Mouse (Mus musculus): ENCODE data around the gene Josd1. TPM values are rescaled to one million over a fixed set of nuclear protein-coding genes. Genes with fewer than 3 reads are reported as not detected.

Josd1 gene
- 18.8 and 19.0 TPM in 2 replicates for polyA plus RNA-seq (2015; fragmentation: Nextera tagmentation; extraction: Ambion mirVana)

DNA sequence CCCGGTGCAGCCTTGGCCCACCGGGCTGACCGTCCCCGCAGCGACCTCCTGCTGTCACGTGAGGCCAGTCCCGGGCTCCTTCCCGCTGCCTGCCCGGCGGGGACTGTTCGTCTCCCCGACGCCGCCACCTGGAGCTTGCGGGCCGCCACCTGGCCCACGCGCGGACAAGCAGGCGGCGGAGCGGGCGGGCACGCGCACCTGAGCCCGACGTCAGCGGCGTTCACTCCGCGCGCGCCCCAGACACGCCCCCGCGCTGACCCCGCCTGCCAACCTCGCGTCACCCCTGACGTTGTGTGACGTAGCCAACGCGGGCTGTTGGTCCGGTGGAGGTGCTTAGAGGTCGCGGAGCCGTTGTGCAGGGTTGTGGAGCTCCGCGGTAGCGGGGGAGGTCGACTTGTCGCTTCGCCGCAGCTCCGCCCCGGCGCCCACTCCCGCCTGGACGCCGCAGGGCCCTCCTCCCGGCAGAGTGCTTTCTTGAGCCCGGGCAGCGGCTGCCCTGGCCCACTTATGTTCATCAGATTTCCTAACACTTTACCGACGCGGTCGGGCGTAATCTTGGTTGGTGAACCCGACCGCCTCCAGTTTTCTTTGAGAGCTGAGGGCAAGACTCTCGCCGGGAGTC, at the start of gene Josd1:
Josd1 (minus strand) TSS at position 274 of the 622 bp plus-strand sequence.
- H3K9ac ChIP-seq (ENCODE audit: low read depth, low read length), result peak within 1 kb of the TSS; percentile 92
- no peaks in the 10 kb centered on the region for H3K36me3 ChIP-seq (ENCODE audit: insufficient read depth, low read length)
- H3K9me3 ChIP-seq (replicated peaks; ENCODE audit: low read length), result no peaks in the 10 kb centered on the region
- under 1% methylated on average over 72 of the region's 72 CpGs for WGBS
- no peaks in the 10 kb centered on the region for H3K27me3 ChIP-seq (ENCODE audit: insufficient read depth, low read length)
- peaks cover 48% of the 10 kb centered on the region for H3K4me1 ChIP-seq (replicated peaks; ENCODE audit: insufficient read depth, low read length)
- peak within 1 kb of the TSS; percentile 89 for H3K27ac ChIP-seq
- peak within 1 kb of the TSS; percentile 88 for H3K4me3 ChIP-seq (replicated peaks; ENCODE audit: low read depth, low read length)
- TF ChIP-seq CTCF (IDR thresholded peaks at IDR 0.05; ENCODE audit: low read depth), result no peak
- peak; percentile 71 for ATAC-seq (replicated peaks; ENCODE audit: low FRiP score, low read depth)
- peak; percentile 95 for DNase-seq (ENCODE audit: low spot score)
- H3K4me2 ChIP-seq (ENCODE audit: low read length), result peak within 1 kb of the TSS; percentile 78

DNA sequence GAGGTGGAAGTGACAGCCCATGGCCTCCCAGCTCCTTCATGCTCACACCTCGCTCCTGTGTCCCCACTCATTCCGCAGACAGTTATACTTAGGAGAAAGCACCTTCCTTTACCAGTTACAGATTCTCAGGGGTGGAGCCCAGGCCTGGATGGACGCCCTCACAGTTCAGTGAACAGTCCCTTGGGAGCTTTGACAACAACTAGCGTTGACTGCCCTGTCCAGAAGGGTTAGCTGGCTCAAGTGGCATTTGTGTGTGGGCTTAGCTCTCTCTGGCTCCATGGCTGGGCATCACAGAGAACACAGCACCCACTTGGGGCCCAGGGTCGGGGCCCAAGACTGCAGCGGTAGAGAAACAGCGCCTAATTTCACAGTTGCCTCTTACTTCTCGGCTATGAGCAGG, 46.6 kb upstream of the Josd1 start:
- DNase-seq (ENCODE audit: low spot score), result no peak
- H3K36me3 ChIP-seq (ENCODE audit: insufficient read depth, low read length), result peaks cover 69% of the 10 kb centered on the region
- H3K27ac ChIP-seq, result no peak overlapping the region
- H3K4me1 ChIP-seq (replicated peaks; ENCODE audit: insufficient read depth, low read length), result no peaks in the 10 kb centered on the region; the same call in 1 of the 2 replicates
- H3K9me3 ChIP-seq (replicated peaks; ENCODE audit: low read length), result no peaks in the 10 kb centered on the region
- H3K4me2 ChIP-seq (ENCODE audit: low read length), result no peak overlapping the region
- WGBS, result 85% methylated on average over 8 of the region's 8 CpGs
- H3K4me3 ChIP-seq (replicated peaks; ENCODE audit: low read depth, low read length), result no peak overlapping the region
- H3K9ac ChIP-seq (ENCODE audit: low read depth, low read length), result no peak overlapping the region
- no peak for ATAC-seq (replicated peaks; ENCODE audit: low FRiP score, low read depth)
- H3K27me3 ChIP-seq (ENCODE audit: insufficient read depth, low read length), result no peaks in the 10 kb centered on the region
- no peak for TF ChIP-seq CTCF (IDR thresholded peaks at IDR 0.05; ENCODE audit: low read depth)

DNA sequence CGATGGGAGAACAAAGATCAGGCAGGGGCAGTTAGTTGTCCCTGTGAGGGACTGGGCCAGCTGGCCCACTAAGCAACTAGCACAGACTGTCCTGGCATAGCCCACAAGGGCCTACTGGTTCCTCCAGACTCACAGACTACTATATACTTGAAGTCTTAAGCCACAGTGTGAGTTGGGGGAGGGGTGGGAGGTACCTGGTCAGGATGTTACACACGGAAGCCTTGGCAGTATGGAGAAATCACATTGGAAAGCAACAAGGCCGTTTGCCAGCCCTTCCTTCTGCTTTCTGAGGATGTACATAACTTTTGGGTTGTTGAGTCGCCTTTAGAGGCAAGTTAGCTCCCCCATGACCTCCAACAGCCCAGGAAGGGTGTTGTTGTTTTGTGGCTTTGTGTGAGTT, 45.9 kb upstream of the Josd1 start:
- H3K4me3 ChIP-seq (replicated peaks; ENCODE audit: low read depth, low read length), result no peak overlapping the region
- no peak overlapping the region for H3K27ac ChIP-seq
- WGBS, result 79% methylated on average over 4 of the region's 4 CpGs
- no peak for TF ChIP-seq CTCF (IDR thresholded peaks at IDR 0.05; ENCODE audit: low read depth)
- peaks cover 66% of the 10 kb centered on the region for H3K36me3 ChIP-seq (ENCODE audit: insufficient read depth, low read length)
- ATAC-seq (replicated peaks; ENCODE audit: low FRiP score, low read depth), result no peak
- no peak overlapping the region for H3K9ac ChIP-seq (ENCODE audit: low read depth, low read length)
- no peaks in the 10 kb centered on the region; the same call in 1 of the 2 replicates for H3K4me1 ChIP-seq (replicated peaks; ENCODE audit: insufficient read depth, low read length)
- no peak for DNase-seq (ENCODE audit: low spot score)
- H3K27me3 ChIP-seq (ENCODE audit: insufficient read depth, low read length), result no peaks in the 10 kb centered on the region
- no peak overlapping the region for H3K4me2 ChIP-seq (ENCODE audit: low read length)
- no peaks in the 10 kb centered on the region for H3K9me3 ChIP-seq (replicated peaks; ENCODE audit: low read length)

DNA sequence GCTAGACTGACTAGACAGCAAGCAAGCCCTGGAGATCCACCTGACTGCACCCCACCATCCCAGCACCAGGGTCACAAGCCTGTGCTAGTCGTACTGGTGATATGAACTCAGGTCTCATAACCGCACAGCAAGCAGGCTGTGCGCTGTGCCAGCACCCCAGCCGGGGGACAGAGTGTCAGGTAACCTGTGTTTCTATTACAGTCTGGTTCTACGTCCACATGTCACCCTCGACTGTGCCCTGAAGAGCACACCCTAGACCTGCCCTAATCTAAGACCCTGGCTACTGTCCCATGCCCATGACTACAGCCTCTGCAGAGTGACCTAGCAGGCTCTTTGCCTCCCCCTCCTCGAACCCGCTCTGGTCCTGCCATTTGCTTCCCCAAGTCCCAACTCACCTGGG, 45.5 kb upstream of the Josd1 start:
- ATAC-seq (replicated peaks; ENCODE audit: low FRiP score, low read depth) (no peak; the same call in 1 of the 2 replicates), DNase-seq (ENCODE audit: low spot score) (no peak)
- peaks cover 66% of the 10 kb centered on the region for H3K36me3 ChIP-seq (ENCODE audit: insufficient read depth, low read length)
- H3K9me3 ChIP-seq (replicated peaks; ENCODE audit: low read length), result no peaks in the 10 kb centered on the region
- H3K9ac ChIP-seq (ENCODE audit: low read depth, low read length), result no peak overlapping the region
- TF ChIP-seq CTCF (IDR thresholded peaks at IDR 0.05; ENCODE audit: low read depth), result no peak
- 91% methylated on average over 8 of the region's 8 CpGs for WGBS
- no peak overlapping the region for H3K27ac ChIP-seq
- H3K4me1 ChIP-seq (replicated peaks; ENCODE audit: insufficient read depth, low read length), result no peaks in the 10 kb centered on the region
- no peak overlapping the region for H3K4me2 ChIP-seq (ENCODE audit: low read length)
- no peak overlapping the region for H3K4me3 ChIP-seq (replicated peaks; ENCODE audit: low read depth, low read length)
- H3K27me3 ChIP-seq (ENCODE audit: insufficient read depth, low read length), result no peaks in the 10 kb centered on the region

DNA sequence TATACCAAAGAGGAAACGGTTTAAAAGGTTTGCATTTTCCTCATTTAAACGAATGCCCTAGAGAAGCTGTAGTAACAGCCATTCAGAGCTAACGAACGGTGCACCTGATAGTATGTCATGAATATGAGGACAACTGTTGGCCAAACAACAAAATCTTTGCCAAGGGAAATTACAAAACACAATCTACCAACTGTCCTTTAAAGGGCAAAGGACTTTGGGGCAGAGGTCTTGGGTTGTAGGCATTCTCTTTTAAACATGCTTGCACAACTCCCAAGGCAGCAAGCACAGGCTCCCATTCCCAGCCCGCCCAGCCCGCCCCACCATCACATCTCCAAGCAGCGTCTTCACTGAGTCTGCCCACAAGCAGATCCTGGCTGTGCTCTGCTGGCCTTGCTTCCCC, 43.8 kb upstream of the Josd1 start:
- Histone ChIP-seq H3K9ac (ENCODE audit: low read depth, low read length) (no peak overlapping the region), H3K4me2 (ENCODE audit: low read length) (no peak overlapping the region), H3K9me3 (replicated peaks; ENCODE audit: low read length) (no peaks in the 10 kb centered on the region), H3K27me3 (ENCODE audit: insufficient read depth, low read length) (no peaks in the 10 kb centered on the region), H3K4me1 (replicated peaks; ENCODE audit: insufficient read depth, low read length) (no peaks in the 10 kb centered on the region), H3K27ac (no peak overlapping the region), H3K4me3 (replicated peaks; ENCODE audit: low read depth, low read length) (no peak overlapping the region), H3K36me3 (ENCODE audit: insufficient read depth, low read length) (peaks cover 72% of the 10 kb centered on the region)
- TF ChIP-seq CTCF (IDR thresholded peaks at IDR 0.05; ENCODE audit: low read depth), result no peak
- WGBS, result 89% methylated on average over 7 of the region's 7 CpGs
- DNase-seq (ENCODE audit: low spot score) (no peak), ATAC-seq (replicated peaks; ENCODE audit: low FRiP score, low read depth) (no peak)

DNA sequence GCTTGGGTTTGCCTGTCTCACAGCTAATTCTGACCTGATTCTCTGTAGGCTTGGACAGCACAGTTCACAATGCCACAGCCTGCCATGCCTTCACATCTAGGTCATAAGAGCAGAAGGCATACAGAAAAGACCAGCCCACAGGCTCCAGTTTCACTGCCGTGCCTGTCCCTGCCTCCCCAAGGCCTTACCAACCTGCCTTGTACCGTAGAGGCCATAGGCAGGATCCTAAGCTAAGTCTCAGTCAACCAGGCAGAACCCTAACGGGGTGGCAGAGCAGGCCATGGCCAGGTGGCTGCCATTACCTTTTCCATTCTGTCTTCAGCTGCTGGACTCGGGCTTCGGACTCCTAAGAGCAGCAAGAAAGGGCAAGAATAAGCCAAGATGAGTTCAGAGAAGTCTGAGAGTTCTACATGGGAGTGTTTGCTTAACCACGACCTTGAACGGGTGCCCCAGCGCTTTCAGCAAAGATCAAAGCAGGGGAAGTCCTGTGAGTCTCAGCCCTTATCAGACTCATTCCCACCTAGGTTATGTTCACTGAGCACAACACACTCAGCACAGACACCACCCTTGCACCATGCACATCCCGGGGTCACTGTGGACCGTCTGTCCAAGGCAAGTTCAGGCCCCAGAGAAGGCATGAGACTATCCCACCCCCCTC, 41.1 kb upstream of the Josd1 start:
- Histone ChIP-seq H3K27ac (no peak overlapping the region), H3K27me3 (ENCODE audit: insufficient read depth, low read length) (no peaks in the 10 kb centered on the region), H3K36me3 (ENCODE audit: insufficient read depth, low read length) (peaks cover 77% of the 10 kb centered on the region), H3K9me3 (replicated peaks; ENCODE audit: low read length) (no peaks in the 10 kb centered on the region), H3K4me1 (replicated peaks; ENCODE audit: insufficient read depth, low read length) (no peaks in the 10 kb centered on the region), H3K4me3 (replicated peaks; ENCODE audit: low read depth, low read length) (no peak overlapping the region), H3K9ac (ENCODE audit: low read depth, low read length) (no peak overlapping the region), H3K4me2 (ENCODE audit: low read length) (no peak overlapping the region)
- ATAC-seq (replicated peaks; ENCODE audit: low FRiP score, low read depth) (no peak), DNase-seq (ENCODE audit: low spot score) (no peak)
- WGBS, result 69% methylated on average over 10 of the region's 10 CpGs
- TF ChIP-seq CTCF (IDR thresholded peaks at IDR 0.05; ENCODE audit: low read depth), result no peak

All from kidney, postnatal 0 days (tissue).